Mouse (Mus musculus): ENCODE results near the gene Rbfox3.

DNA sequence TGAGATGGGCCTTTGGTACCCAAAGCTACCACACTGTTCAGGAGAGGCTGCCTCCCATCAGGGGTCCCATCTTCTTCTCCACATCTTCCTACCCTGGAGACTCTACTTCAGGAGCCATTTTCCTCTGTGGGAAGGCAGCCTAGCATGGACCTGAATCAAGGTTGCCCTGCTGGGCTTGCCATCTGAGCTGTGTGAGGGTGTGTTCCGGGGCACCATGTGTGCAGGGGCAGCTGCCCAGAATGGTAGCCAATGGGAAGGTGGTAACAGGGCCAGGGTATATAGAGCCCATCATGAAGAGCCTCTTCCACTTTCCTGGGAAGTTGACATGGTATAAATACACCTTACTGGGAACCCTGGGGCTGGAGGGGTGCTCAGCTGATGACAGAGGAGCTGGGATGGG, 281.7 kb downstream of the Rbfox3 start:
- TF ChIP-seq CTCF (IDR thresholded peaks at IDR 0.05; ENCODE audit: low read depth) (no peak), EP300 (IDR thresholded peaks at IDR 0.05; ENCODE audit: low read depth) (no peak)

Data from liver, embryonic 14.5 days (tissue).